Mouse (Mus musculus): ENCODE results near the gene Gm13769. TPM values are rescaled to one million over a fixed set of nuclear protein-coding genes. Genes with fewer than 3 reads are reported as not detected.
"Not testable (repeated sequence)": the region's sequence is repeated elsewhere in the genome, so short reads cannot be mapped to it uniquely, and the experiment has no call there.

Gene Gm13769
- total RNA-seq (2021) (under 1 TPM in 1 of 2 experiments, not detected in 1; 0.12 TPM), polyA plus RNA-seq (2012; rRNA removed) (not detected in 2 replicates)
- long read RNA-seq, result 0 reads

- not testable (repeated sequence) for DNase-seq
Measured at GRCm38 (mm10) chr2:90321900-90322299, at the start of gene Gm13769. TSS of gene Gm13769 (plus strand) at chr2:90322200.

- DNase-seq, result no peak
Measured at GRCm38 (mm10) chr2:90292741-90293140, 29.3 kb upstream of the Gm13769 start, which contains the start of gene Olfr1272. TSS of gene Olfr1272 (minus strand) at chr2:90292841.

GRCm38 (mm10) chr2:90346694-90347093, 24.7 kb downstream of the Gm13769 start:
- DNase-seq, result not testable (repeated sequence)

GRCm38 (mm10) chr2:90351047-90351446, 29.0 kb downstream of the Gm13769 start:
- DNase-seq, result not testable (repeated sequence)

- DNase-seq, result not testable (repeated sequence)
Measured at GRCm38 (mm10) chr2:90351540-90351939, 29.5 kb downstream of the Gm13769 start.

- not testable (repeated sequence) for DNase-seq
Measured at GRCm38 (mm10) chr2:90359229-90359628, 37.2 kb downstream of the Gm13769 start.

- DNase-seq, result not testable (repeated sequence)
Measured at GRCm38 (mm10) chr2:90360199-90360598, 38.2 kb downstream of the Gm13769 start.

Other genes with a start within 250 kb of the Gm13769 start
- gene Olfr1269, start 200.8 kb upstream of the Gm13769 start, total RNA-seq (2021), result not detected
- gene Olfr1269, start 200.8 kb upstream of the Gm13769 start, polyA plus RNA-seq (2012; rRNA removed), result not detected in 2 replicates
- not detected for gene Olfr32, start 179.9 kb upstream of the Gm13769 start, total RNA-seq (2021)
- gene Olfr32, start 179.9 kb upstream of the Gm13769 start, polyA plus RNA-seq (2012; rRNA removed), result not detected in 2 replicates
- gene Olfr1270, start 169.1 kb upstream of the Gm13769 start, total RNA-seq (2021), result not detected
- not detected in 2 replicates for gene Olfr1270, start 169.1 kb upstream of the Gm13769 start, polyA plus RNA-seq (2012; rRNA removed)
- not detected for gene Olfr1506, start 97.7 kb upstream of the Gm13769 start, total RNA-seq (2021)
- not detected in 2 replicates for gene Olfr1506, start 97.7 kb upstream of the Gm13769 start, polyA plus RNA-seq (2012; rRNA removed)
- not detected for gene Olfr142, start 64.6 kb upstream of the Gm13769 start, total RNA-seq (2021)
- gene Olfr142, start 64.6 kb upstream of the Gm13769 start, polyA plus RNA-seq (2012; rRNA removed), result not detected in 2 replicates
- gene Olfr1271, start 51.2 kb upstream of the Gm13769 start, total RNA-seq (2021), result not detected
- not detected in 2 replicates for gene Olfr1271, start 51.2 kb upstream of the Gm13769 start, polyA plus RNA-seq (2012; rRNA removed)
- gene Olfr1272, start 29.4 kb upstream of the Gm13769 start, total RNA-seq (2021), result not detected
- not detected in 2 replicates for gene Olfr1272, start 29.4 kb upstream of the Gm13769 start, polyA plus RNA-seq (2012; rRNA removed)
- gene Olfr1274-ps, start 76.5 kb downstream of the Gm13769 start, total RNA-seq (2021), result not detected
- not detected in 2 replicates for gene Olfr1274-ps, start 76.5 kb downstream of the Gm13769 start, polyA plus RNA-seq (2012; rRNA removed)